Mouse (Mus musculus): Measurements from ENCODE around the gene Atg101. TPM values are rescaled to one million over a fixed set of nuclear protein-coding genes. Genes with fewer than 3 reads are reported as not detected.

Gene Atg101
- polyA plus RNA-seq, 1 experiment, result 61.3 TPM

DNA sequence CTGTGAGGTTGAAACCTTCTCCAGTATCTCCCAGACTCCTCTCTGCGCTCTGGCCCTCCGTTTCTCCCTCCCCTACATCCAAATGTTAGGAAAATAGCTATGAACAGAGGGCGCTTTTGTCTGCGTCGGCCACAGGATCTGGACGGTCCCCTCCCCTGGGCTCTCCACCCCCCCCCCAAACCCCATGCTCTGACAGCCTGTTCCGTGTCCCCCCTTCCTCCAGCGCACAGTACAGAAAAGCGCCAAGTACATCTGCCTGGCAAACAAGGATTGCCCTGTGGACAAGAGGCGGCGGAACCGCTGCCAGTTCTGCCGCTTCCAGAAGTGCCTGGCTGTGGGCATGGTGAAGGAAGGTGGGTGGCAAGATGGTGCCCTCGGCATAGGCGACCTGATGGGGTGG, 12.6 kb upstream of the Atg101 start:
- Histone ChIP-seq H3ac (ENCODE audit: control insufficient read depth, insufficient read length, low read depth) (no peak overlapping the region), H3K4me3 (ENCODE audit: insufficient read depth, poor library complexity, severe bottlenecking) (no peak overlapping the region), H3K36me3 (ENCODE audit: control insufficient read depth, insufficient read depth) (peaks cover 22% of the 10 kb centered on the region), H3K27me3 (ENCODE audit: control insufficient read depth, insufficient read depth, insufficient read length) (no peaks in the 10 kb centered on the region), H3K79me2 (ENCODE audit: control insufficient read depth, insufficient read depth) (no peaks in the 10 kb centered on the region), H3K79me3 (ENCODE audit: low read depth) (peaks cover 3% of the 10 kb centered on the region)
- TF ChIP-seq CTCF (IDR thresholded peaks at IDR 0.05; ENCODE audit: control insufficient read depth, insufficient read depth, insufficient read length), result no peak
- no peak for TF ChIP-seq FOSL1 (IDR thresholded peaks at IDR 0.05; ENCODE audit: insufficient read depth, low read length, poor library complexity, severe bottlenecking)
- no peak for TF ChIP-seq USF1 (IDR thresholded peaks at IDR 0.05; ENCODE audit: low read depth)
- no peak for TF ChIP-seq MYOG (IDR thresholded peaks at IDR 0.05; ENCODE audit: control insufficient read depth, extremely low read depth, insufficient read length)
- no peak for TF ChIP-seq MAX (IDR thresholded peaks at IDR 0.05)
- no peak for TF ChIP-seq MYOD1 (IDR thresholded peaks at IDR 0.05; ENCODE audit: control insufficient read depth, insufficient read length, low read depth)
- TF ChIP-seq CEBPB (IDR thresholded peaks at IDR 0.05; ENCODE audit: low read depth), result no peak

DNA sequence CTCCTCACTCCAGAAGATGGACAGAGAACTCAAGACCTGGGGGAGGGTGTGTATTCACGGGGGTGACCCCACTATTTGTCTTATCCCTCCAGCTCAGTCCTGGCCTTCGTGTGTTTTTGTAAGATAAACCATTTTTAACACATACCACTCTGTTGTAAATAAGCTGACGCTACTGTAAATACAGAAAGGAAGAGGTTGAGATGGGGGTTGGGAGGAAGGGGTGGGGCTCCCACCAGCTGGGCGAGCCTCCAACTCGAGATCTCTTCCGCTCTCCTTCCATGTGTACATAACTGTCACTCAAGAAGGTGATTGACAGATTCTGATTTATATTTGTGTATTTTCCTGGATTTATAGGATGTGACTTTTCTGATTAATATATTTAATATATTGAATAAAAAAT, 9.7 kb upstream of the Atg101 start:
- H3K79me2 ChIP-seq (ENCODE audit: control insufficient read depth, insufficient read depth), result no peaks in the 10 kb centered on the region
- no peak overlapping the region for H3K4me3 ChIP-seq (ENCODE audit: insufficient read depth, poor library complexity, severe bottlenecking)
- H3K27me3 ChIP-seq (ENCODE audit: control insufficient read depth, insufficient read depth, insufficient read length), result no peaks in the 10 kb centered on the region
- H3ac ChIP-seq (ENCODE audit: control insufficient read depth, insufficient read length, low read depth), result no peak overlapping the region
- H3K79me3 ChIP-seq (ENCODE audit: low read depth), result peaks cover 1% of the 10 kb centered on the region
- no peak for TF ChIP-seq USF1 (IDR thresholded peaks at IDR 0.05; ENCODE audit: low read depth)
- H3K36me3 ChIP-seq (ENCODE audit: control insufficient read depth, insufficient read depth), result peaks cover 22% of the 10 kb centered on the region

DNA sequence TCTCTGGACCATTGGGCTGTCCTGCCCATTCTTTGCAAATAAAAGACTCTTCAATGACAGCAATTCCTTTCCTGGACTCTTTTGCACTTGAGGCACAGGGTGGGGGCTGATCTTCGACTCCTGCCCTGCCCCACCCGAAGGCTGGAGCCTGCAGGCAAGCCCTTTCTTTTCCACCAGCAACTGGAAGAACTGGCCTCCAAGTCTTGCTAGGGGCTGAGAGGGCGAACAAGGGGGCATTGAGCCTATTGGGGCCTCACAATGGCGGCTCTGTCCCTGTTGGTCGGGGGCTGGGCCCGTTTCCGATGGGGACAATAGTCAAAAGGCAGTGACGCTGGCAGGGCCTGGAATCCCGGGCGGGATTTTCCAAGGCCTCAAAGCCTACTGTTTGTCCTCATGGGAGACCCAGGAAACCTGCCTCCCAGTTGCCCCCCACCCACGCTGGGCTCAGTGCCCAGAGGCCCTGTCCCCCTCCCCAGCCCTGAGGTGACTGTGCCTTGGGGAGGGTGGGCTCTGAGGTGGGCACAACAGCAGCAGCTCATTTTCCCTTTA, 6.6 kb upstream of the Atg101 start:
- no peak for TF ChIP-seq CEBPB (IDR thresholded peaks at IDR 0.05; ENCODE audit: low read depth)
- TF ChIP-seq CTCF (IDR thresholded peaks at IDR 0.05; ENCODE audit: control insufficient read depth, insufficient read depth, insufficient read length), result no peak
- TF ChIP-seq USF1 (IDR thresholded peaks at IDR 0.05; ENCODE audit: low read depth), result no peak
- no peak for TF ChIP-seq MYOG (IDR thresholded peaks at IDR 0.05; ENCODE audit: control insufficient read depth, extremely low read depth, insufficient read length)
- no peak for TF ChIP-seq MAX (IDR thresholded peaks at IDR 0.05)
- no peak for TF ChIP-seq FOSL1 (IDR thresholded peaks at IDR 0.05; ENCODE audit: insufficient read depth, low read length, poor library complexity, severe bottlenecking)
- no peak for TF ChIP-seq MYOD1 (IDR thresholded peaks at IDR 0.05; ENCODE audit: control insufficient read depth, insufficient read length, low read depth)
- Histone ChIP-seq H3ac (ENCODE audit: control insufficient read depth, insufficient read length, low read depth) (no peak overlapping the region), H3K4me3 (ENCODE audit: insufficient read depth, poor library complexity, severe bottlenecking) (no peak overlapping the region), H3K36me3 (ENCODE audit: control insufficient read depth, insufficient read depth) (peaks cover 18% of the 10 kb centered on the region), H3K79me2 (ENCODE audit: control insufficient read depth, insufficient read depth) (no peaks in the 10 kb centered on the region), H3K27me3 (ENCODE audit: control insufficient read depth, insufficient read depth, insufficient read length) (no peaks in the 10 kb centered on the region), H3K79me3 (ENCODE audit: low read depth) (no peaks in the 10 kb centered on the region)

DNA sequence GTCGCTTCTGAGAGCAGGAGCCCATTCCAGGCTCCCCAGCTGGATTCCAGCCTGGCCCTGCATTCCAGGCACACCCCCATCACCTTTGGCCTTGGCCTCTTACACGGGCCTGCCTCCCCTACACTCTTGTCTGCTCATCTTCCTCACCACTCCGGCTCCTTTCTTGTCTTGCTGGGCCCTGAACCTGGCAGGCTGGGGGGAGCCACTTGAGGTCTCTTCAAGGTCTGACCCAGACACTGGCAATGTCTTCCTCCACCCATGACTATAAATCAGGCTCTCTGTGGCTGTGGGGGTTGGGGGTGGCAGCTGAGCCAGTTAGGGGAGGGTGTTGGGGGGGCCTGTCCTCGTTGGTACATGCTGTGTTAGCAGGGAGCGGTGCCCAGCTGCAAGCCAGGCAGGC, 5.5 kb upstream of the Atg101 start:
- Histone ChIP-seq H3ac (ENCODE audit: control insufficient read depth, insufficient read length, low read depth) (no peak overlapping the region), H3K27me3 (ENCODE audit: control insufficient read depth, insufficient read depth, insufficient read length) (no peaks in the 10 kb centered on the region), H3K79me2 (ENCODE audit: control insufficient read depth, insufficient read depth) (no peaks in the 10 kb centered on the region), H3K4me3 (ENCODE audit: insufficient read depth, poor library complexity, severe bottlenecking) (no peak overlapping the region), H3K79me3 (ENCODE audit: low read depth) (no peaks in the 10 kb centered on the region), H3K36me3 (ENCODE audit: control insufficient read depth, insufficient read depth) (peaks cover 6% of the 10 kb centered on the region)
- TF ChIP-seq USF1 (IDR thresholded peaks at IDR 0.05; ENCODE audit: low read depth) (no peak), MYOD1 (IDR thresholded peaks at IDR 0.05; ENCODE audit: control insufficient read depth, insufficient read length, low read depth) (no peak), CTCF (IDR thresholded peaks at IDR 0.05; ENCODE audit: control insufficient read depth, insufficient read depth, insufficient read length) (no peak), MYOG (IDR thresholded peaks at IDR 0.05; ENCODE audit: control insufficient read depth, extremely low read depth, insufficient read length) (no peak), FOSL1 (IDR thresholded peaks at IDR 0.05; ENCODE audit: insufficient read depth, low read length, poor library complexity, severe bottlenecking) (no peak), MAX (IDR thresholded peaks at IDR 0.05) (no peak), CEBPB (IDR thresholded peaks at IDR 0.05; ENCODE audit: low read depth) (no peak)

DNA sequence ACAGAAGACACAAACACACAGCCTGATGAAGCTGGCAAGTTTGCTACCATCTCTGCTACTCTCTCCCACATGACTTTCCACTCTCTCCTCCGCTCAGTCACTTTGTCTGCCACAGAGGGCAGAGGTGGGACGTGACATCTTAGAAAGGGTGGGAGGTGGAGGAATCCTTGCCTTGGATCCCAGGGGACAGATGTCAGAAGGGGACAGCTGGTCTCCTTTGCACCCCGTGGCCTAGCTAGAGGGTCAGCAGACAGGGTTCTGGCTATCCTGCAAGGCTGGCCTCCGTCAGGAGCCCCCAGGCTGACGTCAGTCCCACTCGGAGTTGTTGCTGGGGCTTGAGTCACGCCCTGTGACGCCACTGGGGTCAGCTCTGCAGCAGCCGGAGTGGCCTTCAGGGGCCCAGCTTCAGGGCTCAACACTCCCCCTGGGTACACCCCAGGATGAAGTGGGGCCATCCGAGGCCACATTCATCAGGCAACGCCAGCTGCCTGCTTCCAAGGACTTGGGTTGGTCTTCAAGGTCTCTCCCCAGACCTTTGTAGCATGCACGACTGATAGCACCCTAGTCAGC, 4.6 kb upstream of the Atg101 start:
- Histone ChIP-seq H3K27me3 (ENCODE audit: control insufficient read depth, insufficient read depth, insufficient read length) (no peaks in the 10 kb centered on the region), H3K79me3 (ENCODE audit: low read depth) (peaks cover 3% of the 10 kb centered on the region), H3K36me3 (ENCODE audit: control insufficient read depth, insufficient read depth) (no peaks in the 10 kb centered on the region), H3K79me2 (ENCODE audit: control insufficient read depth, insufficient read depth) (peaks cover 5% of the 10 kb centered on the region), H3ac (ENCODE audit: control insufficient read depth, insufficient read length, low read depth) (no peak overlapping the region), H3K4me3 (ENCODE audit: insufficient read depth, poor library complexity, severe bottlenecking) (no peak overlapping the region)
- no peak for TF ChIP-seq CEBPB (IDR thresholded peaks at IDR 0.05; ENCODE audit: low read depth)
- TF ChIP-seq MYOD1 (IDR thresholded peaks at IDR 0.05; ENCODE audit: control insufficient read depth, insufficient read length, low read depth), result no peak
- no peak for TF ChIP-seq MAX (IDR thresholded peaks at IDR 0.05)
- TF ChIP-seq FOSL1 (IDR thresholded peaks at IDR 0.05; ENCODE audit: insufficient read depth, low read length, poor library complexity, severe bottlenecking), result no peak
- TF ChIP-seq USF1 (IDR thresholded peaks at IDR 0.05; ENCODE audit: low read depth), result no peak
- TF ChIP-seq CTCF (IDR thresholded peaks at IDR 0.05; ENCODE audit: control insufficient read depth, insufficient read depth, insufficient read length), result no peak
- TF ChIP-seq MYOG (IDR thresholded peaks at IDR 0.05; ENCODE audit: control insufficient read depth, extremely low read depth, insufficient read length), result no peak

DNA sequence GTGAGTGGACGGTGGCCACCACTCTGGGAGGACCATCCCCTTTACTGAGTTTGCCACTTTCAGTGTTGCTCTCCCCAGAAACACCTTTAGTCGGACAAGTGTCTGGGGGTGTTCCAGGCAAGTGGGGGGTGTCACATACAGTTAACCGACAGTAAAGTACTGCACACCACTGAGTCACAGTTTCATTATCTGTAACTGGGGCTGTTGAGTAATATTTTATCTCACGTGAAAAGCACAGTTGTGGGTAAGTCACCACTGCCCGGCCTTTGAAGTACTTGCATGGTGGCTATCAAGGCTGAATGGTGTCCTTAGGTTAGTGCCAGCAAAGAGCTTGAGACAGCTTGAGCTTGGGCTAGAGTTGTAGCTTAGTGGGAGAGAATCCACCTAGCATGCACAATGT, 1.6 kb upstream of the Atg101 start:
- TF ChIP-seq CTCF (IDR thresholded peaks at IDR 0.05; ENCODE audit: control insufficient read depth, insufficient read depth, insufficient read length), result no peak
- no peak for TF ChIP-seq FOSL1 (IDR thresholded peaks at IDR 0.05; ENCODE audit: insufficient read depth, low read length, poor library complexity, severe bottlenecking)
- TF ChIP-seq MYOD1 (IDR thresholded peaks at IDR 0.05; ENCODE audit: control insufficient read depth, insufficient read length, low read depth), result no peak
- no peak for TF ChIP-seq MAX (IDR thresholded peaks at IDR 0.05)
- TF ChIP-seq USF1 (IDR thresholded peaks at IDR 0.05; ENCODE audit: low read depth), result no peak
- TF ChIP-seq CEBPB (IDR thresholded peaks at IDR 0.05; ENCODE audit: low read depth), result no peak
- TF ChIP-seq MYOG (IDR thresholded peaks at IDR 0.05; ENCODE audit: control insufficient read depth, extremely low read depth, insufficient read length), result no peak
- Histone ChIP-seq H3K4me3 (ENCODE audit: insufficient read depth, poor library complexity, severe bottlenecking) (no peak overlapping the region), H3ac (ENCODE audit: control insufficient read depth, insufficient read length, low read depth) (no peak overlapping the region)

More for the DNA sequence above, 1.6 kb upstream of the Atg101 start:
- Histone ChIP-seq H3K27me3 (ENCODE audit: control insufficient read depth, insufficient read depth, insufficient read length) (no peaks in the 10 kb centered on the region), H3K79me2 (ENCODE audit: control insufficient read depth, insufficient read depth) (peaks cover 34% of the 10 kb centered on the region), H3K36me3 (ENCODE audit: control insufficient read depth, insufficient read depth) (peaks cover 11% of the 10 kb centered on the region), H3K79me3 (ENCODE audit: low read depth) (peaks cover 16% of the 10 kb centered on the region)
